Mouse (Mus musculus) c-Kit-negative CD71-positive TER-119-positive erythroid progenitor cells, embryonic 14.5 days (primary cell): ENCODE results near the gene Bnip2.
"Not testable (repeated sequence)": the region's sequence is repeated elsewhere in the genome, so short reads cannot be mapped to it uniquely, and the experiment has no call there.

Source experiments
- DNase-seq: peaks from one replicate; pipeline ENCODE4 v3.0.0-alpha.2; 2013; ENCODE audit warnings: low read depth, low spot score

Gene Bnip2

GRCm38 (mm10) chr9:70010781-70011473 is 21.7 kb downstream of the Bnip2 start:
- DNase-seq, result no peak

GRCm38 (mm10) chr9:70011537-70012407 is 22.5 kb downstream of the Bnip2 start:
- DNase-seq, result no peak

- DNase-seq, result peak; percentile 84
These were observed 23.2 kb downstream of the Bnip2 start, which contains the start of gene Gtf2a2 for GRCm38 (mm10) chr9:70012408-70012901. Gtf2a2 (plus strand) TSS chr9:70012550.

DNA sequence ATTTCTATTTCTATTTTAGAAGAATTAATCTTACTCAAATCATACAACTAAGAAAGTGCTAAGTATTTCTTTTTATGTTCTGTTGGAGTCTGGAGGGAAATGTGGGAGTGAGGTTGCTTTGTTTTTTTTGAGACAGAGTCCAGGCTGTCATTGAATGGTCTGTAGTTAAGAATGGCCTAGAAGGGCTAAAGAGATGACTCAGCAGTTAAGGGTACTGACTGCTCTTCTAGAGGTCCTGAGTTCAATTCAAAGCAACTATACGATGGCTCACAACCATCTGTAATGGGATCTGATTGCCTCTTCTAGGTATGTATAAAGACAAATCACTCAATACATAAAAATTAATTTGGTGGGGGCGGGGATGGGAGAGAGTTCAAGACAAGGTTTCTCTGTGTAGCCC is 26.4 kb downstream of the Bnip2 start:
- no peak for DNase-seq

- no peak for DNase-seq
These were observed 29.6 kb downstream of the Bnip2 start for GRCm38 (mm10) chr9:70018879-70019278.

GRCm38 (mm10) chr9:70021610-70022009 is 32.3 kb downstream of the Bnip2 start:
- no peak for DNase-seq

GRCm38 (mm10) chr9:70022083-70022482 is 32.8 kb downstream of the Bnip2 start:
- no peak for DNase-seq

GRCm38 (mm10) chr9:70023615-70024014 is 34.3 kb downstream of the Bnip2 start:
- DNase-seq, result not testable (repeated sequence)

- DNase-seq, result no peak
These were observed 35.4 kb downstream of the Bnip2 start for GRCm38 (mm10) chr9:70024648-70025047.

- DNase-seq, result no peak
These were observed 36.2 kb downstream of the Bnip2 start for GRCm38 (mm10) chr9:70025365-70026012.

DNA sequence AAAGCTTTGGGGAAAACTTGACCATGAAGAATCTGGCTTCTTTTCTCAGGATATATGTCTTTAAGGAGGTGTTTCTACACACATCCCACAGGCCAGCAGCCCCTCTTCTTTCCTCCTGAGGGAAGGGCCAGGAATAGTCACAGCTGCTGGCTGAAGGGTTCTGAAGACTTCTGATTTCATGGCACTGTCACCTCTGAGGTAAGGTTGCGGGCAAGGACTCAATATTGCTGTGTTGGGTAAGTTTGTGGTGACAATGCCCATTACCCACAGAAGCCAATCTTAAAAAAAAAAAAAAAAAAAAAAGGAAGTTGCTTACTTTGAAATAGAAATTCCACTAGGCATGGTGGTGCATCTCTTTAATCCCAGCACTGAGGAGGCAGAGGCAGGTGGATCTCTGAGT is 42.9 kb downstream of the Bnip2 start:
- DNase-seq, result no peak

DNA sequence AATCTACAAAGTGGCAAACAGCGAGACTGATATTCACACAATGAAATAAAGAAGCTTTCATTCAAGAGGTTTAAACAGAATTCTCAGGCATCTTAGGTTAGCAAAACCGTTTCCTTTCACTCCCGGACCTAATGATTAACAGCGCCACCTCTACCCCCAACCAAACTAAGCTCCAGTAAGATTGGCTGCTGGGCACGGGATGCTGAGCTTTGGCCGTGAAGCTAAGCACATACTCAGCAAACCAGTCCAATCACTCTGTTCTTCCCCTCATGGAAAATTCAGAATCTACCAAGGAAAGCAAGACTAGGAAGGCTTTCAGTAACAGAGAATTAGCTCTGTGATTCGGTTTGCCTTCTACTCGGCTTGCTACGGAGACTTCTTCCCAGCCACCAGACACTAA is 43.8 kb downstream of the Bnip2 start:
- no peak for DNase-seq

DNA sequence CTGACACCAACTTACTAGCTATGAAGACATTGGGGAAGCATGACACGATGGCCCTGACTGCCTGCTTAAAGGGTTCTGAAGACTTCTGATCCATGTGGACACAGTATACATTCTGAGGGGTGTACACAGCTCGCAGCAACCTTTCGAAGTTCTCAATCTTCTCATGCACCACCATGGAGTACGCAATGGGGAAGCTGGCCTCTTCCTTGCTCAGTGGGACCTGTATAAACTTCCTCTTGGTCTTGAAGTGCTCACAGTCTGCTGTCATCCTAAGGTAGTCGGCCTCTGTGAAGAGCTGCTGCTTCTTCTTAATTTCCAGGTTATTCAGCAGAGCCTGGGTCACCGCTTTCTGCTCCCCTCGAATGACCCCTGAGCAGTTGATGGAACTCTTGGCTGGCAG is 45.4 kb downstream of the Bnip2 start:
- DNase-seq, result no peak

DNA sequence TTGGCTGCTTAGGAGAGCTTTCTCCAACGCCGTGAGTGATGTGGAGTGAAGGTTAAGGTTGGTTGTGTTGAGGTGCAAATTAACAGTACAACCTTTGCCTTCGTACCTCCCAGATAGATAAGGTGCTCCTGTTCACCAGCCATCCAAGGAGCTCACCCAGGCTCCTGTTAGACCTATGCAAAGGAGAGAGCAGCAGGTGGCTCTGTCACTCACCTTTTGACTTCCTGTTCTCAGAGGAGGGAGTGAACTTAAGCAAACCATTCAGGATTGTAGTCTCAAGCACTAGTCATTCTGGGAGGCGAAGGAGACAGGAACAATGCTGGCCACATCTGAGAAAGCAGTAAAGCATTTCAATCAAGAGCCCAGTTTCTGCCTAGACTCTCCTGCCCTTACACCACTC is 47.4 kb downstream of the Bnip2 start:
- no peak for DNase-seq

GRCm38 (mm10) chr9:70037988-70038387 is 48.7 kb downstream of the Bnip2 start, which contains the start of gene Gcnt3:
Gcnt3 (minus strand) TSS chr9:70038088.
- no peak for DNase-seq

DNA sequence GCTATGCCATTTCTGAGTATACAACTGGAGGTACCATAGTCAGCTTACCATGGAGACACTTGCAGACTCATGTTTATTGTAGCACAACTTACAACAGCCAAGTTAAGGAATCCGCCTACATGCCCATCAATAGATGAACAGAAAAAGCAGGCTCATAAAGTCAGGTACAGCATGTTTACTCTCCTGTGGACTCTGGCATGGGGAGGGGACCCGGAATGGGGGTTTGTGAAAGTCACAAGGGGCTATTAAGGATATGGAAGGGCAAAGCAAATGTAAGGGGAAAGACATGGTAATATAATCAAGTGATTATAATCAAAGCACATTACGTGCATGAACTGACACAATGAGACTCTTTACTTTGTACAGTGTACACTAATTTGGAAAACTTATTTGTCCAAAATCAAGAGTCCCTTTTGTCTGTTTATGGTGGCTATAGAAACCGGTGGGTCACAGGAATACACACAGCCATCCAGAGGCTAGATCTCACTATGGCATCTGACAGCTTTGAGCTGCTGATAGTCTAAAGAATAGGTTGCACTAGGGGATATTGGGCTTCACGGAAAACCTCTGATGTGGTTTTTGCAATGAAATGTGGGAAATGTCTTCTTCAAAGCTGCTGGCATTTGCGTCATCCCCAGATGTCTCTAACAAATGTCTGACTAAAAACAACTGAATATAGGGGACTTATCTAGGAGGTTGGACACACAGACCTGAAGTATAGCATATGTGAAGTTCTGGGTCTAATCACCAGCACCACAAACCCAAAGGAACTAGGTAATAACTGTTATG is 50.5 kb downstream of the Bnip2 start:
- DNase-seq, result no peak

DNA sequence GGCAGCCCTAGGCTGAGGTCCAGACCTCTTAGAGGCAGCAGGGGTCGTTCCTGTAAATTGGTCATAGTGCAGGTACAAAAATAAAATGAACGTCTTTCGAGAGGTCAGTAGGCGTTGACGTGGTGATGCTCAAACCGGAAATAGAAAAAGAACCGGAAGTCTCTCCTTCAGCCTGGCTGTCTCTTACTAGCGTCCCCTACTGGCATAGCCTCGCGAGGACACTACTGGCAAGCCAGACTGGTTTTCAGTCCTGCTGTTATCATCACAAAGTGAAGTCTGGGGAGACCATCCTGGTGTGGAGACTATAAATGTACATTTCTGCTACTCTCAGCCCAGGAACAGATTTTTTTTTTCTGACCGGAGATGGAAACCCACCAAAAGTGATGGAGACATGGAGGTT is 51.3 kb downstream of the Bnip2 start:
- no peak for DNase-seq

DNA sequence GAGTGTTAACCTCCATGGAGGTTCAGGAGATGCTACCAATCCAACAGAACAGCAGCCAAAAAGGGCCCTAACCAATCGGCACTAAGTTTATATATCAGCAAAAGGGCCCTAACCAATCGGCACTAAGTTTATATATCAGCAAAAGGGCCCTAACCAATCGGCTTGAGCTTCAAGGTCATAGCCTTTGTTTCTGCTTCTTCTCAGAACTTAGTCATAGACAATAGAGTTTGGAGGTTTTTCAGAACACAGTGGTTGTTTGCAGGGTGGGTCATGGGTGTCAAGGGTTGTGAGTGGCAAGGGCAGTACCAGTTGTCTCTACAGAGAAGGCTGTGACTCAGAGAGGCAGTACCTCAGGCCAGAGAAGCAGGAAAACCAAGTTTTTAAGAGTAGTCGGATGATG is 52.9 kb downstream of the Bnip2 start:
- no peak for DNase-seq

DNA sequence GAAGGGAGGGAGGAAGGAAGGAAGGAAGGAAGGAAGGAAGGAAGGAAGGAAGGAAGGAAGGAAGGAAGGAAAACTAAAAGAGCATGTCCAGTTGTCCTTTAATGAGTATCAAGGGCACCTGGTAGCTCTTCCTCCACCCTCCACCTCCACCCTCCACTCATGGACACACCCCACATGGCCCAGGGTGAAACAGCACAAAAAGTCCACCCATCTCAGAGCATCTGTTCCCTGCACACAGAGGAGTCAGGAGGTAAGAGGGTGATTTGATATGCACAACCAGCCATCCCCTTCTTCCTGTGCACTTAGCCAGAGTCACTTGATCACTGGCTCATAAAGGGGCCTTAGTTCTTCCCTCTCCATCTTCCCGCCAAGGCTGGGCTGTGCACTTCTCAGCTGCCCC is 53.7 kb downstream of the Bnip2 start:
- DNase-seq, result no peak

GRCm38 (mm10) chr9:70044865-70045264 is 55.6 kb downstream of the Bnip2 start:
- DNase-seq, result no peak

- DNase-seq, result no peak
These were observed 57.0 kb downstream of the Bnip2 start for GRCm38 (mm10) chr9:70046255-70046654.
